Mouse (Mus musculus) heart, embryonic 16.5 days (tissue): Measurements from ENCODE around the gene Gm20605. TPM values are rescaled to one million over a fixed set of nuclear protein-coding genes. Genes with fewer than 3 reads are reported as not detected.

ENCODE experiments used
- ATAC-seq: fragments of 200-750 bp; cut with Nextera tagmentation; replicated peaks from 2 replicates; pipeline ENCODE4 v1.8.0; 2017; ENCODE audit warnings: moderate number of reproducible peaks; ENCODE audit not compliant: insufficient read depth, low FRiP score; ENCODE audit errors: extremely low read depth
- H3K27ac ChIP-seq: fragments of 300-500 bp; sonication (generic); 2 replicates; pipeline ENCODE4 v1.5.1; 2014; ENCODE audit warnings: mild to moderate bottlenecking, low read length, control low read depth, moderate library complexity
- H3K27me3 ChIP-seq: fragments of 300-500 bp; sonication (generic); 2 replicates; pipeline ENCODE4 v1.6.1; 2014; ENCODE audit warnings: low read length, mixed read lengths; ENCODE audit not compliant: control insufficient read depth, insufficient read depth
- H3K36me3 ChIP-seq: fragments of 300-500 bp; sonication (generic); 2 replicates; pipeline ENCODE4 v1.6.1; 2014; ENCODE audit not compliant: control insufficient read depth, insufficient read depth
- H3K4me1 ChIP-seq: fragments of 300-500 bp; sonication (generic); 2 replicates; pipeline ENCODE4 v1.6.1; 2014; ENCODE audit warnings: low read length, mixed read lengths; ENCODE audit not compliant: control insufficient read depth, insufficient read depth
- H3K4me2 ChIP-seq: fragments of 300-500 bp; sonication (generic); 2 replicates; pipeline ENCODE4 v1.6.1; 2014; ENCODE audit warnings: low read depth, mild to moderate bottlenecking, control low read depth, low read length
- H3K4me3 ChIP-seq: fragments of 300-500 bp; sonication (generic); 2 replicates; pipeline ENCODE4 v1.5.1; 2014; ENCODE audit warnings: mild to moderate bottlenecking, control low read depth, low read length
- H3K9ac ChIP-seq: fragments of 300-500 bp; sonication (generic); 2 replicates; pipeline ENCODE4 v1.6.1; 2014; ENCODE audit warnings: low read length, control low read depth
- H3K9me3 ChIP-seq: fragments of 300-500 bp; sonication (generic); replicated peaks from 2 replicates; pipeline ENCODE4 v1.6.1; 2016; ENCODE audit warnings: low read length; ENCODE audit not compliant: control insufficient read depth
- WGBS: fragments of 180-500 bp; shearing (Covaris S2); extraction: QIAGEN DNeasy Blood & Tissue Kit; methylation state at CpG from one replicate; pipeline ENCODE4 v1.1.7; 2014; 5-methylcytosine and 5-hydroxymethylcytosine counted together
- polyA plus RNA-seq: library from polyadenylated mRNA; unstranded; fragments of >200 nt; fragmentation: Nextera tagmentation; extraction: Ambion mirVana; gene quantifications from 2 replicates; pipeline ENCODE4 v1.2.1, GENCODE M21; 2015

Gm20605 gene
- polyA plus RNA-seq, 1 experiment from 2014 or later: 12.5 TPM

DNA sequence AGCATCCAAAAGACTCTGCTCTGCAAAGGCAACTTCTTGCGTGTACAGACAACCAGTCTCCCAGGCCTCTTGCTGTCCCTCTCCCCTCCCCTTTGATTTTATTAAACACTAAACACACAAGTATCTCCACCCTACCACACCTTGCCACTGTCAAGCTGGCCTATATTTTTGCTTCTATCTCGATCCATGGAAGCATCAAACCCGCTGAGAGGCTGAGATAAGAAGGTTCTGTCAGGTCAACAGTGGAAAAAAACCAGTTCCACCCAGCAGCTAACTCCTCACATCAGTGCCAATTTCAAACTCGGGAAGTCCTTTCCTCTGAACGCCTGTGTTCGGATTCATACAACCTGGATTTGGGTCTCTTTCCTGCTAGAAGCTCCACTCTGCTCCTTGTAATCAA lies 44.0 kb downstream of the Gm20605 start:
- WGBS: 72% methylated on average over 6 of the region's 6 CpGs
- H3K4me1 ChIP-seq: peaks cover 24% of the 10 kb centered on the region
- no peaks in the 10 kb centered on the region for H3K9me3 ChIP-seq
- no peak overlapping the region for H3K4me3 ChIP-seq
- no peak overlapping the region for H3K4me2 ChIP-seq
- no peak overlapping the region for H3K9ac ChIP-seq
- H3K36me3 ChIP-seq: peaks cover 4% of the 10 kb centered on the region; the same call in 1 of the 2 replicates
- no peaks in the 10 kb centered on the region for H3K27me3 ChIP-seq
- no peak overlapping the region for H3K27ac ChIP-seq
- ATAC-seq: no peak

DNA sequence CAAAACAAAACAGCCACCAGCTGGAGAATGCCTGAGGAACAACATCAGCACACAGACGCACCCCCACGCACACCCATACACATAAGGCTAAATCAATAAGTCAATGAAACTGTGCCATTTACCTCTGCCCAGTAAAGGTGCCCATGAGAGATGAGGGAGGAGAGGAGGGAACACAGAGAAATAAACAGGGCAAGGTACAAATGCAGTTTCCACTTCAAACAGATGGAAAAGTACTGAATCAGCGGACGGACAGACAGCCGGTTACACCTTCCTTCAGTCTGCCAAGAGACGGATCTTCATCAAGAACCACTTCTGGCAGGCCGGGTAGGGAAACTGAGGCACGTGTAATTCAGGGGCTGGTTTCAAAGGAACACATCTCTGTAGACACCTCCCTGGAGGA lies 45.8 kb downstream of the Gm20605 start:
- Histone ChIP-seq H3K27ac (no peak overlapping the region), H3K4me2 (no peak overlapping the region), H3K4me1 (peaks cover 19% of the 10 kb centered on the region), H3K27me3 (no peaks in the 10 kb centered on the region), H3K9me3 (no peaks in the 10 kb centered on the region), H3K36me3 (peaks cover 4% of the 10 kb centered on the region; the same call in 1 of the 2 replicates), H3K9ac (no peak overlapping the region), H3K4me3 (no peak overlapping the region)
- no peak for ATAC-seq
- 91% methylated on average over 8 of the region's 8 CpGs for WGBS

DNA sequence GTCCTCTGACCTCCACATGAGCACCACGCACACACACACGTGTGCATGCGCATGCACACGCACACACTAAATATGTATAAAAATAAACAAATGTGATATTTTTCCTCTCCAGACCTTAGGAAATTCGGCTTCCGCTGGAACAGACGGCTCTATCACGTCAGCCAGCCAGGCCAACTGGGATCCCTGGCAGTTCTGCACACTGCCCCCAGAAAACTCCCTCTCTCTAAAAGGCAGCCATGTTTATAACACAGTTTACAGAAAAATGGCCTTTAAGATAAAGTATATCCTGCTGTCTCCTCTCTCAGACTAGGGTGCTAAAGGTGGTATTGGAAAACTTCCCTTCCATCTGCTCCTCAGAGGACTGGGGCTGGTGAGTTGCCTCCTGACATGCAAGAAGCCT lies 48.9 kb downstream of the Gm20605 start:
- Histone ChIP-seq H3K36me3 (peaks cover 4% of the 10 kb centered on the region; the same call in 1 of the 2 replicates), H3K9ac (no peak overlapping the region), H3K4me1 (peaks cover 6% of the 10 kb centered on the region), H3K27me3 (no peaks in the 10 kb centered on the region), H3K27ac (no peak overlapping the region), H3K9me3 (no peaks in the 10 kb centered on the region), H3K4me2 (no peak overlapping the region), H3K4me3 (no peak overlapping the region)
- 94% methylated on average over 8 of the region's 8 CpGs for WGBS
- no peak for ATAC-seq

DNA sequence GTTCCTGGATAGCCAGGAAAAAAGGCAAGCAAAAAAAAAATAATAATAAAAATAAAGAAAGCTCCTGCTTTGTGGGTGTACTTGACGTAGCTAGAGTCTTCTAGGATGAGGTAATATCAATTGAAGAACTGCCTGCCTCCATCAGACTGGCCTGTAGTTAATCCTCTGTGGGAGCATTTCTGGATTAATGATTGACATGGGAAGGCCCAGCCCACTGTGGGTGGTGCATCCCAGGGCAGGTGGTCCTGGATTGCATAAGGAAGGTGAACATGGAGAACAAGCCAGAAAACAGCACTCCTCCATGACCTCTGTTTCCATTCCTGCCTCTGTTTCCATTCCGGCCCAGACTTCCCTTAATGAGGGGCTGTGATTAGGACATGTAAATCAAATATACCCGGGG lies 49.8 kb downstream of the Gm20605 start:
- H3K9me3 ChIP-seq: no peaks in the 10 kb centered on the region
- no peak overlapping the region for H3K27ac ChIP-seq
- no peak overlapping the region for H3K4me2 ChIP-seq
- no peak overlapping the region for H3K4me3 ChIP-seq
- H3K4me1 ChIP-seq: peaks cover 15% of the 10 kb centered on the region
- no peak for ATAC-seq
- peaks cover 4% of the 10 kb centered on the region; the same call in 1 of the 2 replicates for H3K36me3 ChIP-seq
- 83% methylated on average over 3 of the region's 3 CpGs for WGBS
- no peaks in the 10 kb centered on the region for H3K27me3 ChIP-seq
- H3K9ac ChIP-seq: no peak overlapping the region

DNA sequence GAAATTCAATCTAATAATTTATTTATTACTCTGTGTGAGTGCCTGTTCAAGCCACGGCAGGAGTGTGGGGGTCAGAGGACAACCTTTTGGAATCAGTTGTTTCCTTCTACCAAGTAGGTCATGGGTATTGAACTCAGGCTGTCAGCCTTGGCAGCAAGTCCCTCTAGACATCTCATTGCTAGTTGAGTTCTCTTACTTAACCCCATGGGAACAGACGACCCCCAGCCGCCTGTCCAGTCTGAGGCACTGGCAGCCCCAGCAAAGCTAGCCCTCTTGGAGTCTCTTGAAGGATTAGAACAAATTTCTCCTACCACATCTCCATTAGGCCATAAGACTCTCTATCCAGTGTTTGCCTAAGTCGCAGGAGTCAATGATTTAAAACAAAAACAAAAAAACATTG lies 50.8 kb downstream of the Gm20605 start:
- H3K36me3 ChIP-seq: peaks cover 4% of the 10 kb centered on the region; the same call in 1 of the 2 replicates
- H3K4me1 ChIP-seq: peaks cover 15% of the 10 kb centered on the region
- WGBS: 83% methylated on average over 4 of the region's 4 CpGs
- no peak overlapping the region for H3K9ac ChIP-seq
- no peaks in the 10 kb centered on the region for H3K9me3 ChIP-seq
- H3K4me2 ChIP-seq: no peak overlapping the region
- H3K27me3 ChIP-seq: no peaks in the 10 kb centered on the region
- ATAC-seq: no peak
- H3K27ac ChIP-seq: no peak overlapping the region
- H3K4me3 ChIP-seq: no peak overlapping the region

DNA sequence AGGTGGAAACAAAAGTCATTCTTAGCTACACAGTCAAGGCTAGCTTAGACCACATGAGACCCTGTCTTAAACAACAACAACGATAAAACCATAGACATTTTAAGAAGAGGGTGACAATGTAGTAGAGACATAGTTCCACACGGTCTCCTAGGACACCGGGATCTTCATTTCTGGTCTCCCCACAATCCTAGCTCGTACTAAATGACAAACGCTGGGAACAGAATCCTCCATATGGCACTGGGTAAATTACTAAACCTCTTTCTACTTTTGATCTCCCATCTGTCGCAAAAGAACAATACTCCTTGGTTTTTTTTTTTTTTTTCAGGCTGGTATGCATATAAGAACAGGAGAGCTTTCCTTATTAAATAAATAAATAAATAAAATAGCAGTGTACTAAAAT lies 53.6 kb downstream of the Gm20605 start:
- no peaks in the 10 kb centered on the region for H3K9me3 ChIP-seq
- no peak overlapping the region for H3K9ac ChIP-seq
- ATAC-seq: no peak
- H3K4me3 ChIP-seq: no peak overlapping the region
- peaks cover 15% of the 10 kb centered on the region for H3K4me1 ChIP-seq
- no peak overlapping the region for H3K4me2 ChIP-seq
- 90% methylated on average over 6 of the region's 6 CpGs for WGBS
- H3K27me3 ChIP-seq: no peaks in the 10 kb centered on the region
- H3K27ac ChIP-seq: no peak overlapping the region
- H3K36me3 ChIP-seq: peaks cover under 1% of the 10 kb centered on the region; the same call in 1 of the 2 replicates

DNA sequence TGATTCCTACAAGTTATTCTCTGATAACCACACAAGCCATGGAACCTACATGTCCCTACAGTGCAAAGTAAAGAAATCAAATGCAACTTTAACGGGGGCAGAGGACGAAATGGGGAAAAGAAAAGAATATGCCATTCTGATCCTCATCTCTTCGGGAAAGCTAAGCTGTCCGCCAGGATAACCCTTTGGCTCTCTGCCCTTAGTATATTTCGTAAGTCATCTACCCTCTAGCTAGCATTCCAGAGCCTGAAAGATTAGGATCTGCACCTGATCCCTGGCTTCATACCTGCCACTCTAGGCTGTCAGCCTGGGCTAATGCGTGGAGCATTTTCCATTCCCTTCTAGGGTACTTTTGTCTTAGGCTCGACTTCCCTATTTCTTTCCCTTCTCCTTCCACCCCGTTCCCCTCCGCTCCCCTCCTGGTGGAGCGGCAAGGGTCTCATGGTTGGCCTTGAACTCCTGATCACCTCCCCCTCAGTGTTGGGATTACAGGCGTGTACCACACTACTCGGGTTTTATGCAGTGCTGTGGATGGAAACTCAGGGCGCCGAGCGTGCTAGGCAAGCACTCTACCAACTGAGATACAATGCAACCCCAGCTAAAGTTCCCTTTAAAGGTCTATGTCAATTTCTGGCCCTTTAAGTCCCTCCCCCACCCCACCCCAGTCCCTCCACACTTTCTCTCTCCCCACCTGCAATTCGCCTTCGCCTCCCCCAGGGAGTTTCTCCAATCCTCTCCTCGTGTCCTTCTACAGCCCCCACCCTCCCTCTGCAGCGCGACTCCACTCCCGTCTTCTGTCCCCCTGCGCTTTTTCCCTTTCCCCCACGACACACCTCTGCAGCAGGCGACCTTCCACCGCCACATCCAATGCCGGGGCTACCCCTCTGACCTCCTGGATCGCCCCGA lies 54.7 kb downstream of the Gm20605 start:
- H3K9ac ChIP-seq: peak overlapping the region; percentile 81
- H3K4me2 ChIP-seq: peak overlapping the region; percentile 96
- no peaks in the 10 kb centered on the region for H3K27me3 ChIP-seq
- H3K4me3 ChIP-seq: peak overlapping the region; percentile 87
- no peaks in the 10 kb centered on the region for H3K36me3 ChIP-seq
- peaks cover 15% of the 10 kb centered on the region for H3K4me1 ChIP-seq
- WGBS: 7% methylated on average over 25 of the region's 28 CpGs
- peak; percentile 2; the same call in 1 of the 2 replicates for ATAC-seq
- peak overlapping the region; percentile 84 for H3K27ac ChIP-seq
- H3K9me3 ChIP-seq: no peaks in the 10 kb centered on the region

DNA sequence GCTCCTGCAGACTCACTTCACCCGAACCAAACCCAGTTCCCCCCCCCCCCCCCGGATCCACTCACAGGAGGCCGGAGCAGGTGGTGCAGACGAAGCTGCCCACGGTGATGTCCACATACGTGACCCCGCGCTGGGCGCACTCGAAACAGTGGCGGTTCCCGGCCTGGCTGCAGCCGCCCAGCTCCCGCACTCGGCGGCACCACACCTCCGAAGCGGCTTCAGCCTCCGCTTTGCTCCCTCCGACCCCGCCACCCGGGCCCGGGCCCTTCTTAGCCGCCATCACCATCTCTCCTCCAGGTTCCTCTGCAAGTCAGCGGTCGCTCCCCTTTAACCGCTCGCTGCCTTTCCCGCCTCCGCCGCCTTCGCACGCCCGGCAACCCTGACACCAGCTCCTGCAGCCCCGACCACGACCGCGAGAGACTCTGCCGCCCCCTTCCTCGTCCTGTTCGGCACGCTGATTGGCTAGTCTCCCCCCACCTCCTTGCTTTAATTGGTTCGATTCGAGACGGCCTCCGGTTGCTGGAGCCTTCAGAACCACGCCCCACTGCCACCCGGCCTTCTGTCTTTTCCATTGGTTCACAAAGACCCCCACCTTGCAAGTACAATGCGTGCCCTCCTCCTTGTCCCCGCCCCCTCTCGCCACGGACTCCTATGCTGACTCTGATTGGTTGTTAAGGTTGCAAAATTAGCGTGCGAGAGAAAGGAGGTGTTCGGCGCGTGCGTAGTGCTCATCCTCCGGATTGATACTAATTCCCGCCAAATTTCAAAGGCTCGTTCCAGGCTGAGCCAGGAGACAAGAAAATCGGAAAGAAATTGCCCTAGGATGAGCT lies 55.5 kb downstream of the Gm20605 start, which contains the start of gene Agfg2:
TSS of gene Agfg2 (minus strand) at position 433 of the 830 bp plus-strand sequence.
- Histone ChIP-seq H3K9me3 (no peaks in the 10 kb centered on the region), H3K4me3 (peak within 1 kb of the TSS; percentile 87), H3K27me3 (no peaks in the 10 kb centered on the region), H3K36me3 (no peaks in the 10 kb centered on the region), H3K27ac (peak within 1 kb of the TSS; percentile 84), H3K4me2 (peak within 1 kb of the TSS; percentile 96), H3K9ac (peak within 1 kb of the TSS; percentile 81), H3K4me1 (peaks cover 15% of the 10 kb centered on the region)
- peak; percentile 97 for ATAC-seq
- under 1% methylated on average over 61 of the region's 62 CpGs for WGBS
